Mouse (Mus musculus): ENCODE measurements around the gene Bbs1.
A peak's percentile ranks its signal among the peaks of the same experiment; 100 is the strongest.
"Not testable (repeated sequence)": the region's sequence is repeated elsewhere in the genome, so short reads cannot be mapped to it uniquely, and the experiment has no call there.

Bbs1 gene

DNA sequence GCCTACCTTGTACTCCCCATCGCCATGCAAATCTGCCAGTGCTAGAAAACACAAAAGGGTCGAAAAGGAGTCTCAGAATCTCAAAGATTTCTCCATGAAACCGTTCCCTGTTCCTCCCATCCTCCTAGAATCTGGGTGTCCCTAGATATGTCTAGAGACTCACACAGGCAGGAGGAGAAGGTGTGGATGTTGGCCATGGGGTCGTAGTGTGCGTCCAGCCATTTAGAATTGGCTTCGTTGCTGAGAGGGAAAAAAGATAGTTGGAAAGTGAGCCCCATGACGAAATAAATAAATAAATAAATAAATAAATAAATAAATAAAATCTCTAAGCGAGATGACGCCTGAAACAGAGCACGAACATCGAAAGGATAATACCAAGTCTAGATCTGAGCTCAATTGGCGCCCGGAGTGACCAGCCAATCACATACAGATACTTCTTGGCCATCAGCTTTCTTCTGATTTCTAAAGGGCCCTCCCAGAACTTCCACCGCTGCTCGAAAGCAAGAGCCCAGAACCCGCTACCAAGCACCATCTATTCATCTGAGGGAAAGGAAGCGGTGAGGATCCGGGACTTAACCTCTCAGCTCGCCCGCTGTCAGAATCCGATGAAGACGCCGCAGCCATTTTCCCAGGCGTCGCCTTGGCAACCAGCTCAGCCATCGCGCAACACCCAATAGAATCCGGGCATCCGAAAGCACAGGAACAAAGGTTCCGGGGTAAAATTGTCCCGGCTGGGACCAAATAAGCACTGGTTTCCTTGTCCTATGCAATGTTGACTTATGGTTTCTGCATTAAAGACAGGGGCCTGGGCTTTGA lies at the start of gene Bbs1:
Bbs1 (minus strand) TSS at position 650 of the 816 bp plus-strand sequence.
- peak; percentile 80 to 90 for DNase-seq

GRCm38 (mm10) chr19:4948641-4949040 lies 42.2 kb upstream of the Bbs1 start:
- not testable (repeated sequence) for DNase-seq

DNA sequence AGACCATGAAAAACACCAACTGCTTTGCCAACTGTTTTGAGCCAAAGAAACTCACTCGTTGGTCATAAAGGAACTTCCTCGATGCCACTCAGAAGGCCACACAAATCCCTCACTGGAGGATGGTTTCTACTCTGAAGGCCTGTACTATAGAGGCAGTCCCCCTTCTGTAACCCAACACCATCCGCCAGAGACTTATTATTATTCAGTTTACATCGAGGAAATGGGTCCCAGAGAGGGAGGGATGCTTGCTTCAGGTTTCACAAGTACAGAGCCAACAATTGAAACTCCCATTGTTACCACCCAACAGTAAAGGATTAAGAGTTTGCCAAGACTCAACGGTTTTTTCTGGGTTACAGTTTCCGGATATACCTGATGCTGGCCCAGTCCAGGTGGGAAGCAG lies 39.1 kb upstream of the Bbs1 start:
- DNase-seq = no peak

DNA sequence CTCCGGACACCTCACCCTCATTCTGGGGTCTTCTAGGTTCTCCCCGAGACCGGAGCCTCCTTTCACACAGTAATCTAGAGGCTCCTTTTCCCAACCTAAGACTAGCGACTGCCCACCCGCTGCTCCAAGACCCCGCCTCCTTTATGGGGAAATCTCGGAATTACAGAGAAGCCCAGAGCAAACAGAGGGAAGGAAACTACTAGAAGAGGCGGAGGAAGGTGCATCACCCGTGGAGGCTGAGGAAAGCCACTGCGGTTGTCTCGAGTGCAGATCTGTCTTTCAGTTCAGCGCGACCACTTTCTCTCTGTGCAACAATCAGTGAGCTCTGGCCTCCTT lies 36.8 kb upstream of the Bbs1 start:
- DNase-seq = no peak

DNA sequence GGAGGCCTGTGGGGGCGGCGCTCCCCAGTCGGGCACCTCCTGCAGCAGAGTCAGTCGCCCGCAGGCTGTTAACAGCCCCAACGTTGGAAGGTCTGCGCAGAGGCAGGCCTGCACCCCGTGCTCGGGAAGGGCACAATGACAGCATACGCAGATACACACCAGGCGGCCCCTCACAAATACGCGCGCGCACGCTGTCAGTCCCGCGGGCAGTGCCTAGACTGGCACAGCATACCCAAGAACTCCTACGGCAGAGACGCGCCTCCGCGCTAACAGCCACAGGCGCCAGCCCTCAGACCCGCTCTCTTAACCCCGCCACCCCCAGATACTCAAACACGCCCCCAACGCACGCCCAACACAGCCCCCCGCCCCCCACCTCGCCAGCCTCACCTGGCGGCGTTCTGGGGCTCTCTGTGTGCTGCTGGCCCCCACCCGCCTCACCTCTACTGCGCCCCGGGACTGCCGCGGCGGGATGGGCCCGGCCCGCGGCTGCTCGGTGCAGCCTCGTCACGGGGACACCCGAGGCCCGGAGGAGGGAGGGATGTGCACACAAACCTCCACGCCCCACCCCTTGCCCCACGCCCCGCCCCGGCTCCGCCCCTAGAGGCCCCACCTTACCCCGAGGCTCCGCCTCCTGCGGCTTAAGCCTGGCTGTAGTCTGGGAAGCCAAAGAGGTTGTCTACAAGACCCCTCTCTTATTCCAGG lies 36.3 kb upstream of the Bbs1 start, which contains the start of gene Peli3:
Peli3 (minus strand) TSS at position 577 of the 702 bp plus-strand sequence.
- DNase-seq = peak; percentile 77 to 91

- DNase-seq = no peak
Measured at GRCm38 (mm10) chr19:4937444-4938310, 31.2 kb upstream of the Bbs1 start.

DNA sequence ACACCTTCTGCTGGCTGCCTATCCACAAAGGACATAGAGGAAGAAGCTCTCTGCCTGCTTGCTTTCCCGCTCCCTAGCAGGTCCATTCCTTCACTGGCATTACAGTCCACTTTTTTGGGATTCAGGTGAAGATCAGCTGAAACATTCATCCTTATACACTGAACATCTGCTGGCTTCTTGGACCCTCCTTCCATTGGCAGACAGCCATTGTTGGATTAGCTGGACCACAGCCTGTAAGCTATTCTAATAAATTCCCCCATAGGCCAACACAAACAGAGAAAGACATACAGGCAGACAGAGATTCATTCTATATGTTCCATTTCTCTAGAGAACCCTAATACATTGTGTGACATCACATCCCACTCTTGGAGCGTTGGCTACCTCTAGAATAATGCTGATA lies 30.5 kb upstream of the Bbs1 start:
- DNase-seq = no peak

- no peak for DNase-seq
Measured at GRCm38 (mm10) chr19:4928781-4929180, 22.4 kb upstream of the Bbs1 start.

GRCm38 (mm10) chr19:4927904-4928531 lies 21.6 kb upstream of the Bbs1 start, which contains the start of gene Dpp3:
Dpp3 (minus strand) TSS chr19:4928287.
- DNase-seq = peak; percentile 99 to 100

- no peak for DNase-seq
Measured at GRCm38 (mm10) chr19:4925121-4925860, 18.9 kb upstream of the Bbs1 start.

DNA sequence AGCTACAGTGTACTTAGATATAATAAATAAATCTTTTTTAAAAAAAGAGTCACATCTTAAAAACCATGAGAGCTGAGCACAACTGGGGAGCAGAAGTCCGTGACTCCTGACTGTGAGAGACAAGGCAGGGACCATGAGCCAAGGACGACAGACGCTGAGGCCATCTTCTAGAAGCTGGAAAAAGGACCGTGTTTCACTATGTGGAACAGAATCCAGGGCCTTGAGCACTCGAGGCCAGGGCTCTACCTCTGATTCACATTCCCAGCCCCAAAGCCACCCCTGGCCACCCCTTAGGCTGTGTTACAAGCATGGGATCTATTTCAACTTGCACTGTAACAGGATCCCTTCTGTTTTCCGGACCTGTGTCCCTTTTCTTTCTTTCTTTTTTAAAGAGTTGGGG lies 13.2 kb upstream of the Bbs1 start:
- no peak for DNase-seq

DNA sequence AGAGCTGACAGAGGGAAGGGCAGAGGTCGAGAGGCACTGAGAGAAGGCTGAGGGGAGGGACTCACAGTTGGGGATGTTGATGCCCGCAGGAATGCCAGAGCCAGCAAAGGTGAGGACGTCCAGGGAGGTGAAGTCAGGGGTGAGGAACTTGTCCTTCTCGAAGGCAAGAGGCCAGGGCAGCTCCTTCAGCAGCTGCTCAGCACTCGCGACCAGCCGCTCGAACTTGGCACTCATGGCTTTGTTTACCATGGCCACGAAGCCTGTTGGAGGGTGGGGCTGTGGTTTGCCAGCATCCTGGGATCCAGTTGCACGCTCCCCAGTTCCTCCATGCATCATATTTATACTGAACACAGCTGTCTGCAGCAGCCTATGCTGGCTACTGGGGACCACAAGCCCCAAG lies 10.4 kb upstream of the Bbs1 start:
- DNase-seq = no peak

GRCm38 (mm10) chr19:4915924-4916603 lies 9.6 kb upstream of the Bbs1 start:
- DNase-seq = no peak

DNA sequence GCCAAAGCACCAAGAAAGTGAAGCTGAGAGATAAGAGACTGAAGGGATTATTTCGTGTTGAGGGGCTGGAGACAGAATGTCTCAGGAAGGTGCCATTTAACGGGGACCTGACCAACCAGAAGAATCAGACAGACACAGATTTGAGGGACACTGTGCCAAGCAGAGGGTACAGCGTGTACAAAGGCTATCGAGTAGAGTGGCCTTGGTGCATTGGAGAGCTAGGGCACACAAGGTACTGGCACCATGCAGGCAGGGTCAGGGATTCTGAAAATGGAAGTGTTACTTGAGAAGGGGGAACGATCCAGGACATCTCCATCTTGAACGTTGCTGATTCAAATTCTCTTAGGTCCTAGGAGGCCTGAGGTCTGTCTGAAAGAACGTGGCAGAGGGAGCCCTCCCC lies 2.9 kb upstream of the Bbs1 start:
- no peak for DNase-seq

GRCm38 (mm10) chr19:4908107-4908506 lies 1.7 kb upstream of the Bbs1 start:
- peak; percentile 31 to 69 for DNase-seq

- DNase-seq = no peak
Measured at GRCm38 (mm10) chr19:4899888-4900287, 6.5 kb downstream of the Bbs1 start.

- no peak for DNase-seq
Measured at GRCm38 (mm10) chr19:4898972-4899371, 7.5 kb downstream of the Bbs1 start.

- no peak for DNase-seq
Measured at GRCm38 (mm10) chr19:4896780-4897520, 9.5 kb downstream of the Bbs1 start.

DNA sequence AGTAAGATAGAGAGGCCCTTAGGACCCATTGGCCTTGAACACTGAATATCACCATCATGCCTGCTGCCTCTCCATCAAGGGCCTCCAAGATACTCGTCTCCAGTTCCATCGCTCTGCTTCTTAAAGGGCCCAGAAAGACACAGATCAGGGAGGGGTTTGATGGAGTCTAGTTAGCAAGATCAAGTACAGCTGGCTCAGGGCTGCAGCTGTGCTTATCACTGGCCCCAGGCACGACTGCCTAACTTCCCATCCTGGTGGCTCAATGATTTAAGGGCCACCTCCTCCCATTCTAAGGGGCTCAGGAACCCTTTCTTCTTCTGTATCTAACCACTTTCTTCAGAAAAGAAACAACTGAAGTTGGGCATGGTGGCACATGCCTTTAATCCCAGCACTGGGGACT lies 14.6 kb downstream of the Bbs1 start:
- DNase-seq = no peak

DNA sequence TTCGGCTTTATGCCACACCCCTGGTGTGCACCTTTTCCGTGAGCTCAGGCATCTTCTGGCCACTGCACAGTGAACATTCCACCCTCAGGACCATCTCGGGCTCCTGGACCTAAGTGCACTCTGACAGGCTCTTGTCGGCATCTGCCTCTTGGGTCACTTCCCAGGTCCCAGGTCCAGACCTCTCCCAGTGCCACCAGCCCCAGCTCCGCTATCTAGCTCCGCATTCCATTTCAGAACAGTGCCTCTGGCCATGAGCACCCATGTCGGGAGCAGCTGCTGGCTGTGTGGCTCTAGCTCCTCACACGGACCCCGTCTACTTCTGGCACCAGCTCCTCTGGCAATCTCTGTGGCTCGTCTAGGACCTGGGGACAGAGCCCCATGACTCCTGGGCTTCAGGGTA lies 16.6 kb downstream of the Bbs1 start:
- DNase-seq = no peak

GRCm38 (mm10) chr19:4883961-4884360 lies 22.5 kb downstream of the Bbs1 start:
- DNase-seq = no peak

All from kidney, postnatal 36 days (tissue).